Mouse (Mus musculus) heart, embryonic 14.5 days (tissue): ENCODE measurements around the gene Spata4. TPM values are rescaled to one million over a fixed set of nuclear protein-coding genes. Genes with fewer than 3 reads are reported as not detected.
A peak's percentile ranks its signal among the peaks of the same experiment; 100 is the strongest.
"Not testable (repeated sequence)": the region's sequence is repeated elsewhere in the genome, so short reads cannot be mapped to it uniquely, and the experiment has no call there.

Experiments
- ATAC-seq: fragments of 200-750 bp; cut with Nextera tagmentation; 2 replicates; pipeline ENCODE4 v1.8.0; 2017; ENCODE audit warnings: low read depth, moderate TSS enrichment; ENCODE audit not compliant: insufficient number of reproducible peaks, insufficient read depth, low FRiP score
- H3K27ac ChIP-seq, 2 experiments: fragments of 200-500 bp in 1 of 2; fragments of 300-500 bp in 1 of 2; sonication (generic) in 1 of 2; replicated peaks in 1 of 2; 2 replicates each; pipeline ENCODE4 v1.5.1; 2012 to 2014; ENCODE audit warnings: low read depth in 2 of 2, low read length in 2 of 2, control low read depth in 1 of 2, mild to moderate bottlenecking in 1 of 2, mixed read lengths in 1 of 2; ENCODE audit not compliant: control insufficient read depth in 1 of 2, insufficient read depth in 1 of 2
- H3K27me3 ChIP-seq: fragments of 300-500 bp; sonication (generic); 2 replicates; pipeline ENCODE4 v1.6.1; 2014; ENCODE audit warnings: mild to moderate bottlenecking, low read length, control low read depth; ENCODE audit not compliant: control insufficient read depth, insufficient read depth
- H3K36me3 ChIP-seq: fragments of 300-500 bp; sonication (generic); 2 replicates; pipeline ENCODE4 v1.6.1; 2014; ENCODE audit warnings: mild to moderate bottlenecking, control low read depth, low read length, mixed read lengths; ENCODE audit not compliant: control insufficient read depth, insufficient read depth
- H3K4me1 ChIP-seq, 2 experiments: fragments of 200-500 bp in 1 of 2; fragments of 300-500 bp in 1 of 2; sonication (generic) in 1 of 2; 2 replicates each; pipeline ENCODE4 v1.6.1; 2012 to 2014; ENCODE audit warnings: low read length in 2 of 2, control low read depth in 1 of 2, mixed read lengths in 1 of 2; ENCODE audit not compliant: control insufficient read depth in 2 of 2, insufficient read depth in 2 of 2
- H3K4me2 ChIP-seq: fragments of 300-500 bp; sonication (generic); 2 replicates; pipeline ENCODE4 v1.6.1; 2014; ENCODE audit warnings: mild to moderate bottlenecking, low read length
- H3K4me3 ChIP-seq, 2 experiments: fragments of 200-500 bp in 1 of 2; fragments of 300-500 bp in 1 of 2; sonication (generic) in 1 of 2; 2 replicates each; pipeline ENCODE4 v1.5.1; 2012 to 2014; ENCODE audit warnings: low read length in 2 of 2, mild to moderate bottlenecking in 2 of 2, control low read depth in 1 of 2, low read depth in 1 of 2, moderate library complexity in 1 of 2; ENCODE audit not compliant: control insufficient read depth in 1 of 2, insufficient read depth in 1 of 2
- H3K9ac ChIP-seq: fragments of 300-500 bp; sonication (generic); 2 replicates; pipeline ENCODE4 v1.6.1; 2014; ENCODE audit warnings: mild to moderate bottlenecking, low read length
- H3K9me3 ChIP-seq: fragments of 300-500 bp; sonication (generic); 2 replicates; pipeline ENCODE4 v1.6.1; 2016; ENCODE audit warnings: low read length, control low read depth; ENCODE audit not compliant: control insufficient read depth
- WGBS: fragments of 180-500 bp; shearing (Covaris S2); extraction: QIAGEN DNeasy Blood & Tissue Kit; methylation state at CpG from one replicate; pipeline ENCODE4 v1.1.7; 2014; 5-methylcytosine and 5-hydroxymethylcytosine counted together
- polyA plus RNA-seq: library from polyadenylated mRNA; unstranded; fragments of >200 nt; fragmentation: Nextera tagmentation; extraction: Ambion mirVana; gene quantifications from 2 replicates; pipeline ENCODE4 v1.2.1, GENCODE M21; 2014

Gene Spata4
- polyA plus RNA-seq, 1 experiment from 2014 or later = not detected

DNA sequence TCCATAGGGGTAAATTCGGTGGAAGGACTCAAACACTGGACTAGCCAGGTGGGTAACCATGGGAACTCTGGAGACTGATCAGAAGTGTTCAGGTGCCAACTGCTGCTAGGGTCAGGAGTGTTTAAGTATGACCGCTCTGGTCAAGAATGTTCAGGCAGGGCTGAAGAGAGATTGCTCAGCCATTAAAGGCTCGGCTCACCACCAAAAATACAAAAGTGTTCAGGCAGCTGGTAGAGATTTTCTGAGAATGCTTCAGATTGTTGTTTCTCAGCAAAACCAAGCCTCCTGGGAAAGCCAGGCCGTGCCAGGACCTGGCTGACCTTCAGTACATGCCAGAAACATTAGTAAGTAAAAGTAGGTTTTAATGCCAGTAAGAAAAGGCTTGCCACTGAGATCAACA lies 9.7 kb downstream of the Spata4 start:
- WGBS = 53% methylated on average over 4 of the region's 4 CpGs
- Histone ChIP-seq H3K9ac (no peak overlapping the region), H3K9me3 (no peaks in the 10 kb centered on the region), H3K4me2 (no peak overlapping the region), H3K27ac (peak overlapping the region; percentile 69 to 72; a peak in 3 of 4 replicates), H3K27me3 (no peaks in the 10 kb centered on the region), H3K36me3 (no peaks in the 10 kb centered on the region), H3K4me3 (no peak overlapping the region), H3K4me1 (peaks cover 4 to 20% of the 10 kb centered on the region in 2 experiments)
- no peak for ATAC-seq

DNA sequence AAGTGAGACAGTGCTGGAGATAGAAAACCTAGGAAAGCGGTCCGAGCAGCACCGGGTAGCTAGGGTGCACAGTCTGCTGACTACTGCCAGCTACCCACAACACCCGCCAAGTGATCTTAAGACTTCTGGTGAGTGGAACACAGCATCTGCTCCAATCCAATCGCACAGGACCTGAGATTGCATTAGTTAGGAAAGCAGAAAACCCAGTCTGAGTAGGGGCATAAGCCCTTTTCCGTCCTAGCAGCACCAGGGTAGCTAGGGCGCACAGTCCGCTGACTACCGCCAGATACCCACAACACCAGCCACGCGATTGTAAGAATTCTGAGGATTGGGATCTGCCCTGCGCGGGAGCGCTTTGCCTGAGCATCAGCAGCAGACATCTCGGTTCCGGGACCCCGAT lies 16.1 kb downstream of the Spata4 start:
- H3K4me1 ChIP-seq, H3K9ac ChIP-seq, H3K36me3 ChIP-seq, H3K27me3 ChIP-seq, ATAC-seq, H3K4me3 ChIP-seq, H3K9me3 ChIP-seq, H3K4me2 ChIP-seq, H3K27ac ChIP-seq: not testable (repeated sequence)
- WGBS = 75% methylated on average over 17 of the region's 17 CpGs

DNA sequence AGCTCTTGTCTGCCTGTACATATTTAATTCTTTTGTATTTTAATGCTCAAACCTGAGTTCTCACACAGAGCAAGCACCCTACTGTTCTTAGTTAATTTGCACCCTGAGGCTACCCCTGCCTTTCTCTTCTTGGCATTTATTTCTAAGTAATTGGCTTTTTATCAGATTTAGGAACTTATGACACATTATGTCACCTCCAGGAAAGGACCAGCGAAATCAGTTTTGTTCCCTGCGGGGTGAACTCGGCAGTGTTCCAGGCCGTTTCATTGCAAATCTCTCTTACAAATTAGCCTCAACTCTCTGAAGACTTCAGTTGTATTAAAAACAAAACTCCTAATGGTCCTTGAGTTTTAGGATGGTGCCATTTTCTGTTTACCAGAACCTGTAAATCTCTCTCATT lies 38.1 kb downstream of the Spata4 start:
- Histone ChIP-seq H3K27me3 (no peaks in the 10 kb centered on the region), H3K9me3 (no peaks in the 10 kb centered on the region), H3K4me1 (no peaks in the 10 kb centered on the region; a peak in 1 of 4 replicates), H3K4me2 (no peak overlapping the region), H3K9ac (no peak overlapping the region), H3K4me3 (no peak overlapping the region), H3K36me3 (no peaks in the 10 kb centered on the region), H3K27ac (no peak overlapping the region)
- 70% methylated on average over 4 of the region's 4 CpGs for WGBS
- ATAC-seq = no peak

Other genes starting within 250 kb of the Spata4 start
- 5.8 and 6.9 TPM in 2 replicates for gene Asb5, start 71.2 kb upstream of the Spata4 start, polyA plus RNA-seq
- 56.6 and 61.5 TPM in 2 replicates for gene Spcs3, start 70.8 kb upstream of the Spata4 start, polyA plus RNA-seq